Mouse (Mus musculus) CH12.LX (cell line): ENCODE data around the gene Spin1. TPM values are rescaled to one million over a fixed set of nuclear protein-coding genes. Genes with fewer than 3 reads are reported as not detected.

ENCODE experiments used
- DNase-seq: peaks from one replicate; pipeline ENCODE4 v3.0.0-alpha.2; 2013; ENCODE audit errors: extremely low read depth
- H3K27ac ChIP-seq: 2 replicates; pipeline ENCODE4 v1.5.1; 2012; ENCODE audit warnings: low read depth, mild to moderate bottlenecking, control low read depth, moderate library complexity; ENCODE audit not compliant: insufficient read depth
- H3K27me3 ChIP-seq: replicated peaks from 2 replicates; pipeline ENCODE3; 2012; ENCODE audit warnings: inconsistent platforms
- H3K36me3 ChIP-seq, 2 experiments: replicated peaks in 1 of 2; 2 replicates each; pipeline versions ENCODE3 to v1.6.1; 2012; ENCODE audit warnings: inconsistent platforms in 1 of 2, low read length in 1 of 2, mild to moderate bottlenecking in 1 of 2, mixed read lengths in 1 of 2, moderate library complexity in 1 of 2; ENCODE audit not compliant: control insufficient read depth in 1 of 2, insufficient read depth in 1 of 2
- H3K4me1 ChIP-seq, 2 experiments: 2 replicates each; pipeline ENCODE4 v1.6.1; 2012; ENCODE audit warnings: inconsistent platforms in 1 of 2, moderate library complexity in 1 of 2; ENCODE audit not compliant: insufficient read depth in 2 of 2, control insufficient read depth in 1 of 2
- H3K4me2 ChIP-seq: 2 replicates; pipeline ENCODE4 v1.6.1; 2012; ENCODE audit warnings: low read depth, mild to moderate bottlenecking, control low read depth; ENCODE audit not compliant: poor library complexity, insufficient read depth, severe bottlenecking
- H3K4me3 ChIP-seq, 3 experiments: fragments of 150-350 bp in 1 of 3; sonication (generic) in 1 of 3; replicated peaks in 1 of 3; 2 replicates each; pipeline versions ENCODE3 to v1.5.1; 2011 to 2012; ENCODE audit warnings: low read depth in 2 of 3, low read length in 2 of 3, mild to moderate bottlenecking in 2 of 3, moderate library complexity in 2 of 3, control low read depth in 1 of 3, improper control_type of control experiment in 1 of 3, inconsistent platforms in 1 of 3, mixed read lengths in 1 of 3; ENCODE audit not compliant: poor library complexity in 1 of 3
- H3K79me2 ChIP-seq: replicated peaks from 2 replicates; pipeline ENCODE4 v1.6.1; 2012; ENCODE audit warnings: mild to moderate bottlenecking, moderate library complexity; ENCODE audit not compliant: control insufficient read depth, poor library complexity, insufficient read depth, severe bottlenecking; ENCODE audit errors: extremely low read depth
- H3K9ac ChIP-seq: 2 replicates; pipeline ENCODE4 v1.6.1; 2012; ENCODE audit warnings: low read depth, mild to moderate bottlenecking, control low read depth, moderate library complexity; ENCODE audit not compliant: insufficient read depth
- H3K9me3 ChIP-seq: replicated peaks from 2 replicates; pipeline ENCODE3; 2012; ENCODE audit warnings: low read length, inconsistent platforms, mixed read lengths
- BHLHE40 ChIP-seq: IDR thresholded peaks from 2 replicates; pipeline ENCODE4 v1.6.1; 2011; ENCODE audit warnings: mild to moderate bottlenecking, low read depth, low read length, improper control_type of control experiment
- CHD1 ChIP-seq: IDR thresholded peaks from 2 replicates; pipeline ENCODE4 v1.6.1; 2012; ENCODE audit warnings: low read depth, low read length, improper control_type of control experiment, inconsistent platforms
- EP300 ChIP-seq: IDR thresholded peaks from 2 replicates; pipeline ENCODE4 v1.6.1; 2011; ENCODE audit warnings: low read length, improper control_type of control experiment
- ETS1 ChIP-seq: conservative IDR thresholded peaks from 2 replicates; pipeline ENCODE4 v1.6.1; 2012; ENCODE audit warnings: low read depth, mild to moderate bottlenecking, inconsistent platforms, low read length, improper control_type of control experiment, moderate library complexity
- JUND ChIP-seq: conservative IDR thresholded peaks from 2 replicates; pipeline ENCODE4 v1.6.1; 2011; ENCODE audit warnings: low read depth, low read length, improper control_type of control experiment
- KAT2A ChIP-seq: IDR thresholded peaks from 2 replicates; pipeline ENCODE4 v1.6.1; 2012; ENCODE audit warnings: low read length, improper control_type of control experiment, inconsistent platforms; ENCODE audit not compliant: insufficient replicate concordance
- MAX ChIP-seq: IDR thresholded peaks from 2 replicates; pipeline ENCODE4 v1.6.1; 2011; ENCODE audit warnings: low read length, improper control_type of control experiment
- MEF2A ChIP-seq: IDR thresholded peaks from 2 replicates; pipeline ENCODE4 v1.6.1; 2014; ENCODE audit warnings: low read depth, mild to moderate bottlenecking, inconsistent platforms, low read length, improper control_type of control experiment, borderline replicate concordance
- MXI1 ChIP-seq: IDR thresholded peaks from 2 replicates; pipeline ENCODE4 v1.6.1; 2011; ENCODE audit warnings: mild to moderate bottlenecking, low read depth, low read length, improper control_type of control experiment
- NRF1 ChIP-seq: IDR thresholded peaks from 2 replicates; pipeline ENCODE4 v1.6.1; 2014; ENCODE audit warnings: low read depth, mild to moderate bottlenecking, inconsistent platforms, low read length, improper control_type of control experiment, moderate library complexity
- RCOR1 ChIP-seq: conservative IDR thresholded peaks from 2 replicates; pipeline ENCODE4 v1.6.1; 2012; ENCODE audit warnings: low read depth, mild to moderate bottlenecking, inconsistent platforms, low read length, improper control_type of control experiment
- SMC3 ChIP-seq: IDR thresholded peaks from 2 replicates; pipeline ENCODE4 v1.6.1; 2011; ENCODE audit warnings: low read depth, low read length, improper control_type of control experiment
- TBP ChIP-seq: conservative IDR thresholded peaks from 2 replicates; pipeline ENCODE4 v1.6.1; 2011; ENCODE audit warnings: low read depth, low read length, improper control_type of control experiment
- UBTF ChIP-seq: IDR thresholded peaks from 2 replicates; pipeline ENCODE4 v1.6.1; 2012; ENCODE audit warnings: low read depth, mild to moderate bottlenecking, inconsistent platforms, low read length, improper control_type of control experiment, moderate library complexity
- USF1 ChIP-seq: IDR thresholded peaks from 2 replicates; pipeline ENCODE4 v1.6.1; 2014; ENCODE audit warnings: low read depth, mild to moderate bottlenecking, inconsistent platforms, low read length, improper control_type of control experiment
- ZC3H11A ChIP-seq: IDR thresholded peaks from 2 replicates; pipeline ENCODE4 v1.6.1; 2012; ENCODE audit warnings: low read depth, mild to moderate bottlenecking, inconsistent platforms, low read length, improper control_type of control experiment
- ZMIZ1 ChIP-seq: IDR thresholded peaks from 2 replicates; pipeline ENCODE4 v1.6.1; 2012; ENCODE audit warnings: low read depth, mild to moderate bottlenecking, inconsistent platforms, low read length, improper control_type of control experiment
- dilution Hi-C: fragments of 300-500 bp; cut with MboI; formaldehyde crosslinking; loops from 2 replicates; pipeline ENCODE4 v1.14.3; 2020; ENCODE audit warnings: low sequenced_read_pairs; ENCODE audit not compliant: extremely low pct_unique_long_range_greater_than_20kb, extremely low pct_ligation_motif_present
- in situ Hi-C: fragments of 300-500 bp; cut with MboI; formaldehyde crosslinking; loops from 3 replicates; pipeline ENCODE4 v1.14.3; 2019; ENCODE audit warnings: low sequenced_read_pairs, low pct_ligation_motif_present, low pct_unique_long_range_greater_than_20kb, mixed read lengths
- polyA plus RNA-seq: library from polyadenylated mRNA; unstranded; fragments of >175 nt; gene quantifications from 2 replicates; pipeline ENCODE4 v1.2.1, GENCODE M21; 2012; ENCODE audit warnings: low read depth; ENCODE audit not compliant: insufficient read length
- total RNA-seq, 2 experiments: library from RNA; depleted of rRNA; stranded (reverse); fragments of 300-350 nt in 1 of 2; fragments of >200 nt in 1 of 2; gene quantifications; 2 replicates each; pipeline ENCODE4 v1.2.3; 2012 to 2014

The Spin1 gene
- total and polyA plus RNA-seq, 3 experiments = 15.2 to 37.8 (median 25.4) TPM

DNA sequence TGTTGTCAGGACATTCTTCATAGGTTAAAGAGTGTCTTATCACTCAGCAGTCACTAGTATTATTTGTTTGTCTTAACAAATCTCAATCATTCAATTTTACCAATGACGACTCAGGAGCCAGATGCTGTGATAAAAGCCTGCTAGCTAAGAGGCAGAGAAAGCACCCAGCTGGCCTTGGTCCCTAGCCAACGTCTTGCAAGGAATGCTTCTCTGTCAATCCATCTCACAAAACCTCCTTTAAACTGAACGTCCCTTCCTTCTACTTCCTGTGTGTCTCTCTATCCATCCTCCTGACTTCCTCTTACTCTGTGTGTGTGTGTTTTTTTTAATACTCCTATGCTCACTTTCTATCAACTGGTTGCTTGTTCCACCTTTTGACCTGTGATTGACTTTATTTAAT, 78.7 kb downstream of the Spin1 start:
- H3K4me3 ChIP-seq = no peak overlapping the region
- no peak overlapping the region for H3K4me2 ChIP-seq
- 0 out of 4 replicates have a peak, but pooled peaks cover 0 to 2% of the 10 kb centered on the region in 2 experiments for H3K4me1 ChIP-seq
- H3K27ac ChIP-seq = no peak overlapping the region
- no peaks in the 10 kb centered on the region for H3K27me3 ChIP-seq
- in situ Hi-C loops = loop anchor here (10.0 to 25.0 kb wide), 2 partner anchors 155 to 433 kb away; no protein-coding TSS in a partner anchor
- no peaks in the 10 kb centered on the region for H3K79me2 ChIP-seq
- H3K36me3 ChIP-seq = no peaks in the 10 kb centered on the region
- TF ChIP-seq NRF1 (no peak), RCOR1 (no peak), SMC3 (no peak), MXI1 (no peak), USF1 (no peak), UBTF (no peak), KAT2A (no peak), CHD1 (no peak), BHLHE40 (no peak), EP300 (no peak), ZC3H11A (no peak), MEF2A (no peak)
- no peak for DNase-seq
- dilution Hi-C loops = no loop called here
- no peak overlapping the region for H3K9ac ChIP-seq
- H3K9me3 ChIP-seq = no peaks in the 10 kb centered on the region

DNA sequence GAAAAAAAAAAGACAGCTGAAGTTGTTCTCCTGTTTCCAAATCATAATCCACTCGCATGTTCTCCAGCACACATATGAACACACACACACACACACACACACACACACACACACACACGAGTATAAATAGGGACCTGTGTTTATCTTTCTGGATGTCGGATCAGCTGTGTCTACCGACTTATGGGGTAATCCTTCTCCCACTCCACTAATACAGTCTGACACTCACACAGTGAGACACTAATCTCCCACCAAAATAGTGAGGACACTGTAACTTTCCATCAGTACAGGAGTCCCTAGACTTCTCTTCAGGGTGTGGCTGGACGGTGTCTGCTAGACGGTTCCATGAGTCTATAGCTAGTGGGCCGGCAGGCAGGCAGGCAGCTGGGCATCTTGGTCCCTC, 81.6 kb downstream of the Spin1 start:
- H3K79me2 ChIP-seq = no peaks in the 10 kb centered on the region
- in situ Hi-C loops = loop anchor here (5.0 to 25.0 kb wide), 2 partner anchors 215 to 430 kb away; no protein-coding TSS in a partner anchor
- dilution Hi-C loops = no loop called here
- DNase-seq = no peak
- TF ChIP-seq ZMIZ1 (no peak), ZC3H11A (no peak), ETS1 (no peak), JUND (no peak), MAX (no peak), EP300 (no peak), TBP (no peak)
- no peak overlapping the region for H3K27ac ChIP-seq
- H3K36me3 ChIP-seq = no peaks in the 10 kb centered on the region
- no peak overlapping the region for H3K4me2 ChIP-seq
- H3K9me3 ChIP-seq = peaks cover 1% of the 10 kb centered on the region
- no peaks in the 10 kb centered on the region for H3K27me3 ChIP-seq
- 0 out of 4 replicates have a peak, but pooled peaks cover 0 to 2% of the 10 kb centered on the region in 2 experiments for H3K4me1 ChIP-seq
- no peak overlapping the region for H3K4me3 ChIP-seq
- no peak overlapping the region for H3K9ac ChIP-seq
